Mouse (Mus musculus) myocyte (in vitro differentiated cells): ENCODE results near the gene Pex11g.

ENCODE experiments used
- E2F4 ChIP-seq: IDR thresholded peaks from one replicate; pipeline ENCODE4 v1.6.1; 2011; ENCODE audit warnings: mild to moderate bottlenecking, control low read depth, moderate library complexity; ENCODE audit not compliant: insufficient read depth
- MAX ChIP-seq: IDR thresholded peaks from one replicate; pipeline ENCODE4 v1.6.1; 2011; ENCODE audit warnings: low read depth, mild to moderate bottlenecking, control low read depth
- POLR2A ChIP-seq: IDR thresholded peaks from one replicate; pipeline ENCODE4 v1.6.1; 2011; ENCODE audit warnings: low read depth, mild to moderate bottlenecking, control low read depth, moderate library complexity; ENCODE audit not compliant: insufficient read length
- USF1 ChIP-seq: IDR thresholded peaks from one replicate; pipeline ENCODE4 v1.6.1; 2011; ENCODE audit warnings: low read depth, mild to moderate bottlenecking, control low read depth, moderate library complexity

DNA sequence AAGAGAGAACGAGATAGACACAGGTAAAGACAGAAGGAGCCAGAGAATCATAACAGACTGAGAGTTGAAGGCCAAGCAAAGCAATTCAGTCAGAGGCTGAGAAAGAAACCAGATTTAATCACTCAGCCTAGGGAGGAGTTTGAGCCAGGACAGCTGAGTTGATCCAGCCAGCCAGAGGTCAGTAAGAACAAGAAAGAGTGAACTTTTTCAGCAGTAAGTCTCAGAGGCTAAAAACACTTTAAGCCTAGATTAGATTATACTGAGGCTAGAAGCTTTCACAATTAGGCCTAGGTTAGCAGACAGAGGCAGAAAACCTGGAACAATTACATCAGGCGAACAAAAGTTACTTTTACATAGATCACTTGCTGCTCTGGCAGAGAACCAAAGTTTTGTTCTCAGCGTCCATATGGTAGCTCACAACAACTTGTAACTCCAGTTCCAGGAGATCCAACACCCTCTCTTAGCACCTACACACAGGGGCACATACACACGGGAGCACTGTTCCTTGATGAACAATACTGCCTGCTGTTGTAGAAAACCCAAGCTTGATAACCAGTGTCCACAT lies 12.8 kb upstream of the Pex11g start:
- TF ChIP-seq USF1 (no peak), E2F4 (no peak), MAX (no peak), POLR2A (no peak)
